Mouse (Mus musculus): ENCODE data around the gene Dll1.

GRCm38 (mm10) chr17:15327106-15327505, 49.6 kb downstream of the Dll1 start:
- no peak for TF ChIP-seq CTCF (IDR thresholded peaks at IDR 0.05)
- TF ChIP-seq EP300 (IDR thresholded peaks at IDR 0.05), result no peak
